Mouse (Mus musculus): ENCODE results near the gene Hsd17b11.
"Not testable (repeated sequence)": the region's sequence is repeated elsewhere in the genome, so short reads cannot be mapped to it uniquely, and the experiment has no call there.

The Hsd17b11 gene

DNA sequence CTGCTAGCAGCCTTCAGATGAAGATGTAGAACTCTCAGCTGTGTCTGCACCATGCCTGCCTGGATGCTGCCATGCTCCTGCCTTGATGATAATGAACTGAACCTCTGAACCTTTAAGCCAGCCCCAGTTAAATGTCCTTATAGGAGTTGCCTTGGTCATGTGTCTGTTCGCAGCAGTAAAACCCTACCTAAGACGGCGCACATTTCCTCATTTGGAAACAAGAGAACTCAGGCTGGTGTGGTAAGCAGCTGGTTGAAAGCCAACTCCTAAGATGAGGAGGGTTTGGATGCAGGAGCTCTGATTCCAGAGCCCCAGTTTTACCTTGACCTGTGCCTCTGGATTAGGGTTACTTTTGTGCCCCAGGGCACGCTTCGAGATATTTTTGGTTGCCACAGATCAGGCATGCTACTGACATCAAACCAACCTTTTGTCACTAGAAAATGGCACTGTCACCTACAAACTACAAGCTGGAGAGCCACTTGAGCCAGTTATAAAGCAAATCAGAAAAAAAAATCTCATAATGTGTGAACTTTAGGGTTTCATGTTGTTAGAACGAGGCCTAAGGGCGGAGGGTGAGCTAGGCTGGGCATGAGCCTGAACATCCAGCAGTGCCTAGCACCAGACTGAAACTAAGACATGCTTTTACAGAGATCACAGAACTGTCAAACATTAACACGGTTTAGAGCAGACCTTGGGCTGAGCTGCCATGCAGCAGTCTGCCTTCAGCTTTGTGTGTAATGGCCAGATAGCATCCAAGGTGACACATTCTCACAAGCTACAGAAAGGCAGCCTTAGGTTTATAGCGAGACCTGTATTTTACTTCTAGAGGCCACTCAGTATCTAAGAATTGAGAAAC, 40.8 kb downstream of the Hsd17b11 start:
- no peak for DNase-seq (ENCODE audit: low read depth, low spot score)

GRCm38 (mm10) chr5:103977907-103978570, 43.7 kb downstream of the Hsd17b11 start:
- DNase-seq (ENCODE audit: low read depth, low spot score): no peak

DNA sequence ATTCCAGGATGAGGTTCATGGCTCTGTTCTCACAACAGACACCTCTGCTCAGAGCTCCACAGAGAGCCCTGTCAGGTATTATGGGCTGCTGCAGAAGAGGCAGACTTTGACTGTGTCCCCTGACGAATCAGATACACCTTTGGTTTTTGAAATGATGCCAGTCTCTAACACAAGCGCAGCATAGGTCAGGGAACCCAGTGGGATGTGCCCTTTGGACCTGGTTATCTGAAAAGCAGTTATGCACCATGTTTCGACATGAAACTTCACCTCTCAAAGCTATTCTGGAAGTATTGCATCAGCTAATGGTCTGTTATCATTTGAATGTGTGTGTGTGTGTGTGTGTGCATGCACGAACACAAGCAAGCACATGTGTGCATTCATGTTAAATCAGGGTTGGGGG, 44.4 kb downstream of the Hsd17b11 start, which contains the start of gene Hsd17b13:
Hsd17b13 (minus strand) TSS at position 114 of the 400 bp plus-strand sequence.
- DNase-seq (ENCODE audit: low read depth, low spot score): no peak

DNA sequence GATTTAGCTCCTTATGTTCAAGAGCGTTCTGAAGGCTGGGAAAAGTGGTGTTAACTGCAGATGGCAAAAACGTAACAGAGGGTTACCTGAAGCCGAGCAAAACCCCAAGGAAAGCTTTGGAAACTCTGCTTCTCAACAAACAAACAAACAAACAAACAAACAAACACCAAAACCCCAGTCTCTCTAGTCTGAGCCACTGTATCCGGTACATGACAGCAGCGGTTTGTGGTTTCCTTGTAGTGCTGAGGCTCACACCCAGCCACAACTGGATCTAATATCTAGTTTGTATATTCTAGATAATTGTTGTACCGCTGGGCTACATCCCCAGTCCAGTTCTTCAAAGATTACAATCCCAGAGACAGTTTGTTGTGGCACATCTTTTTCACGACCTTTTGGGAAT, 46.0 kb downstream of the Hsd17b11 start:
- DNase-seq (ENCODE audit: low read depth, low spot score): peak; percentile 39

- peak; percentile 8 for DNase-seq (ENCODE audit: low read depth, low spot score)
These were observed 48.9 kb downstream of the Hsd17b11 start for GRCm38 (mm10) chr5:103972801-103973200.

DNA sequence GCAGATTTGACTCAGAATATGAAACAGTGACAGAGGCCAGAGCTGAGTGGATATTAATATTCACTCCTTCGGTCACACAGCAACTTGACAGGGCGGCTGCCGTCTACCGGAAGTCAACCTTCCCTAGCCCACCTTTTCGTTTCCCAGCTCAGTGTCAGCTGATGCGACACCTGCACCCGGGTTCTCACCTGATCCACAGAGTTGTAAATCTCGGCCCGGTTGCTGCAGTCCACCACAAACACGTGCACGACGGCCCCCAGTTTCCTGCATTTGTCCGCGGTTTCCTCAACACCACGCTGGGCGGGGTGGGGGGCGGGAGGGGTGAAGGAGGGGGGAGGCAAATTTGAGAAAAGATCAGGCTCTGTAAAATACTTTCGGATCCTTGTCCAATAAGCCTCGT, 49.3 kb downstream of the Hsd17b11 start:
- DNase-seq (ENCODE audit: low read depth, low spot score): peak; percentile 29

- DNase-seq (ENCODE audit: low read depth, low spot score): no peak
These were observed 50.7 kb downstream of the Hsd17b11 start for GRCm38 (mm10) chr5:103971051-103971450.

- DNase-seq (ENCODE audit: low read depth, low spot score): no peak
These were observed 58.7 kb downstream of the Hsd17b11 start for GRCm38 (mm10) chr5:103962935-103963429.

- DNase-seq (ENCODE audit: low read depth, low spot score): no peak
These were observed 67.1 kb downstream of the Hsd17b11 start for GRCm38 (mm10) chr5:103954638-103955037.

GRCm38 (mm10) chr5:103953135-103954083, 68.3 kb downstream of the Hsd17b11 start:
- no peak for DNase-seq (ENCODE audit: low read depth, low spot score)

DNA sequence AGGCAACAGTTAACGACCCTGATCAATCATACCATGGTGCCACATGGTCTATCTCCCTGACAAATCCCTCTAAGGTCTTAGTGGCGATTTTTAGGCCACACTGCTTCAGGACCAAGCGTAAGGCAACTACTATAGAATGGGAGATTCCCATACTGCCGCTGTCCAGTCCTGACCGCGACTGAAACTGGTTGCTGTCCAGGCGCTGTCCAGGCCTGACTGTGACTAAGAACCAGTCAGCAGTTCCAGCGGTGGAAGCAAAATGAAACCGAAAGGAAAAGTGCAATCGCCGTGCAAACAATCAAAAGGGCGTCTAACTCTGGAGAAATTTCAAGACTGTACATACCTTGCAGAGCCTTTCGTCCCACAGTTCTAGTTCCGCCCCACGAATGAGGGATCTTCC, 71.6 kb downstream of the Hsd17b11 start:
- not testable (repeated sequence) for DNase-seq (ENCODE audit: low read depth, low spot score)

GRCm38 (mm10) chr5:103943183-103943582, 78.5 kb downstream of the Hsd17b11 start:
- no peak for DNase-seq (ENCODE audit: low read depth, low spot score)

DNA sequence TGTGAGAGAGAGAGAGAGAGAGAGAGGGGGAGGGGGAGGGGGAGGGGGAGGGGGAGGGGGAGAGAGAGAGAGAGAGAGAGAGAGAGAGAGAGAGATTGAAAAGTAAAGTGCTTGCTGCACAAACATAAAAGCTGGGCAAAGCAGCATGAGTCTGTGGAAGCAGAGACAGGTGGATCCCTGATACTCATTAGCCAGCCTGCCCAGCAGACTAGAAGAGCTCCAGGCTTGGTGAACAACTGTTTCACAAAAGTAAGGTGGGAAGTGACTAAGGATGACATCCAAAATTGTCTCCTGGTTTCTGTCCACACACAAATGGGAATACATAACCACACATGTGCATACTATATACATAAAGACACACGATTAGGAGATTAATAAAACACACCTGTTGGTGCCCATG, 81.9 kb downstream of the Hsd17b11 start:
- no peak for DNase-seq (ENCODE audit: low read depth, low spot score)
